Comparison of ENCODE assay signal across 10 mouse cellular contexts in the genomic region with DNA sequence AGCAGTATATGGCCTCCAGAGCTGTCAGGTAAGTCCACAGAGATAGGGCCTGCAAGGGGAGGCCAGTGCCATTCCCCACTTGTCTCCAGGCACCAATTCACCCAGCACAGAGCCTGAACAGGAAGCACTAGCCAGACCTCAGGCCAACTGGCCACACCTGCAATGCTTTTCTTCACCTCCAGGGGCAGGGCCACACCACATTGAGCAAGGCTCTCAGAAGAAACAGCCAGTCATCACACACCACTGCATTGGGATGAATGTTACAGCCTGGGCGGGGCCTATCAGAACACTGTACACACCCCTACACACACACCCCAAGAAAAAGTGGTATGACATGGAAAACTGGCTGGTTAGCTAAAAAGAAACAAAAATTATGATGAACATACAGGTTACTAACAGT. TPM values are rescaled to one million over a fixed set of nuclear protein-coding genes. Genes with fewer than 3 reads are reported as not detected.
A peak's percentile ranks its signal among the peaks of the same experiment; 100 is the strongest.
DNase-seq lines count a peak whose midpoint lies in the region; ATAC-seq lines count a peak whose summit lies in the region.
"Had no signal": no experiment of that assay in that cellular context is flagged by ENCODE, and none has a peak within 500 bp of the region (broad histone marks: within the 10 kb centered on the region; RNA-seq: fewer than 3 reads in every experiment).

No protein-coding gene starts in this region.

- 89% methylated on average over 1 of the region's 1 CpGs for WGBS in intestine, embryonic 15.5 days
- WGBS in hindbrain, embryonic 16.5 days, result 96% methylated on average over 1 of the region's 1 CpGs

- no peak overlapping the region for H3K9ac ChIP-seq in intestine, embryonic 15.5 days
- H3K9ac ChIP-seq in hindbrain, embryonic 16.5 days (ENCODE audit: low read depth, low read length), result no peak overlapping the region
- H3K9ac ChIP-seq: neural tube, embryonic 13.5 days had no signal

- no peak overlapping the region for H3K4me2 ChIP-seq in intestine, embryonic 15.5 days (replicated peaks)
- no peak overlapping the region for H3K4me2 ChIP-seq in hindbrain, embryonic 16.5 days (ENCODE audit: low read length)
- H3K4me2 ChIP-seq: neural tube, embryonic 13.5 days had no signal

- no peaks in the 10 kb centered on the region for H3K9me3 ChIP-seq in intestine, embryonic 15.5 days
- H3K9me3 ChIP-seq in hindbrain, embryonic 16.5 days (ENCODE audit: control insufficient read depth, low read length), result no peaks in the 10 kb centered on the region
- H3K9me3 ChIP-seq: neural tube, embryonic 13.5 days had no signal

- ATAC-seq in intestine, embryonic 15.5 days, result peak; percentile 58; the same call in 1 of the 2 replicates
- no peak for ATAC-seq in hindbrain, embryonic 16.5 days

- no peaks in the 10 kb centered on the region for H3K27me3 ChIP-seq in intestine, embryonic 15.5 days (replicated peaks)
- no peaks in the 10 kb centered on the region for H3K27me3 ChIP-seq in hindbrain, embryonic 16.5 days (replicated peaks; ENCODE audit: control insufficient read depth, insufficient read depth, low read length)
- H3K27me3 ChIP-seq: neural tube, embryonic 13.5 days had no signal

- peak; percentile 51 for DNase-seq in gastrocnemius, postnatal 14 days
- DNase-seq in gastrocnemius, postnatal 36 days, result no peak
- DNase-seq in 416B (ENCODE audit: low read depth), result peak; percentile 80
- DNase-seq in R1 (ENCODE audit: low read depth, low spot score), result peak; percentile 84
- DNase-seq in lung, postnatal 4 days, result peak; percentile 48 to 57
- DNase-seq in thymus, postnatal 36 days, result peak; percentile 53

- intact Hi-C loops in gastrocnemius, postnatal 14 days (cut with DNase I; ENCODE audit: low total_unique reads), result no loop called here
- intact Hi-C loops in gastrocnemius, postnatal 36 days (cut with DNase I), result no loop called here

- H3K4me1 ChIP-seq in intestine, embryonic 15.5 days (replicated peaks), result no peaks in the 10 kb centered on the region
- peaks cover 2% of the 10 kb centered on the region; the same call in 1 of the 2 replicates for H3K4me1 ChIP-seq in hindbrain, embryonic 16.5 days (ENCODE audit: control insufficient read depth, insufficient read depth, low read depth, low read length)

- H3K27ac ChIP-seq in intestine, embryonic 15.5 days, result no peak overlapping the region
- H3K27ac ChIP-seq in hindbrain, embryonic 16.5 days (ENCODE audit: low read depth, low read length), result no peak overlapping the region
- H3K27ac ChIP-seq: neural tube, embryonic 13.5 days had no signal

- no peaks in the 10 kb centered on the region for H3K36me3 ChIP-seq in intestine, embryonic 15.5 days
- H3K36me3 ChIP-seq in hindbrain, embryonic 16.5 days (ENCODE audit: control insufficient read depth, insufficient read depth, low read length), result peaks cover 4% of the 10 kb centered on the region

- H3K4me3 ChIP-seq in intestine, embryonic 15.5 days (replicated peaks), result no peak overlapping the region
- H3K4me3 ChIP-seq in hindbrain, embryonic 16.5 days (ENCODE audit: low read length), result no peak overlapping the region
- H3K4me3 ChIP-seq: erythroblast, embryonic 14.5 days; neural tube, embryonic 13.5 days had no signal

RNA-seq across cellular contexts. Expression of a gene that starts 42.3 kb away (rescaled TPM):
- 1 to 10 TPM; 2.7 to 3.3 TPM for total RNA-seq in gastrocnemius, postnatal 14 days (2021)
- total RNA-seq in gastrocnemius, postnatal 36 days (2021), result 1 to 10 TPM; 2.3 TPM
- polyA plus RNA-seq in intestine, embryonic 15.5 days (2015; fragmentation: Nextera tagmentation; extraction: Ambion mirVana), result 5.5 and 6.7 TPM in 2 replicates
- 32.0 and 44.4 TPM in 2 replicates for polyA plus RNA-seq in hindbrain, embryonic 16.5 days (2015; fragmentation: Nextera tagmentation; extraction: Ambion mirVana)
- polyA plus RNA-seq: erythroblast, embryonic 14.5 days had no signal

Comparison
In these comparisons a context has a peak if more than half of its experiments do, and no peak if none do; other contexts are left out.
1. DNase-seq: peak in gastrocnemius, postnatal 14 days (single experiment), 416B (single experiment), R1 (single experiment), lung, postnatal 4 days (2 of 2) and thymus, postnatal 36 days (2 of 2); none in gastrocnemius, postnatal 36 days (0 of 2).